Mouse (Mus musculus) brain, embryonic 14.5 days (tissue): ENCODE measurements at regions not wholly inside any gene's neighbourhood (a gene's known extent, or its start where the extent isn't known, plus 50 kb on each side); places are given as distances from the start of the nearest gene placed in this dataset.

Experiments used
- CTCF ChIP-seq: fragments of 200-500 bp; IDR thresholded peaks from 2 replicates; pipeline ENCODE4 v1.5.1; 2012; ENCODE audit warnings: inconsistent platforms, mild to moderate bottlenecking, moderate library complexity, borderline replicate concordance; ENCODE audit not compliant: insufficient read depth, insufficient read length; ENCODE audit errors: extremely low read depth
- POLR2A ChIP-seq: fragments of 200-500 bp; IDR thresholded peaks from 2 replicates; pipeline ENCODE4 v1.6.1; 2012; ENCODE audit warnings: mild to moderate bottlenecking, inconsistent platforms, borderline replicate concordance; ENCODE audit not compliant: poor library complexity, insufficient read depth, insufficient read length, severe bottlenecking; ENCODE audit errors: extremely low read depth

- TF ChIP-seq CTCF (no peak), POLR2A (no peak)
These were observed 62.0 kb downstream of the Cryaa start for GRCm38 (mm10) chr17:31739586-31739985.
